Mouse (Mus musculus) cerebellum, adult 2 months (tissue): ENCODE measurements at regions not wholly inside any gene's neighbourhood (a gene's known extent, or its start where the extent isn't known, plus 50 kb on each side); places are given as distances from the start of the nearest gene placed in this dataset.

Experiments used
- CTCF ChIP-seq: fragments of 200-500 bp; IDR thresholded peaks from 2 replicates; pipeline ENCODE4 v1.5.1; 2011; ENCODE audit warnings: low read depth, mild to moderate bottlenecking, control low read depth, low read length, moderate library complexity, borderline replicate concordance; ENCODE audit not compliant: insufficient read depth
- POLR2A ChIP-seq: fragments of 200-500 bp; IDR thresholded peaks from 2 replicates; pipeline ENCODE4 v1.6.1; 2011; ENCODE audit warnings: low read length, control low read depth, borderline replicate concordance; ENCODE audit not compliant: insufficient read depth

DNA sequence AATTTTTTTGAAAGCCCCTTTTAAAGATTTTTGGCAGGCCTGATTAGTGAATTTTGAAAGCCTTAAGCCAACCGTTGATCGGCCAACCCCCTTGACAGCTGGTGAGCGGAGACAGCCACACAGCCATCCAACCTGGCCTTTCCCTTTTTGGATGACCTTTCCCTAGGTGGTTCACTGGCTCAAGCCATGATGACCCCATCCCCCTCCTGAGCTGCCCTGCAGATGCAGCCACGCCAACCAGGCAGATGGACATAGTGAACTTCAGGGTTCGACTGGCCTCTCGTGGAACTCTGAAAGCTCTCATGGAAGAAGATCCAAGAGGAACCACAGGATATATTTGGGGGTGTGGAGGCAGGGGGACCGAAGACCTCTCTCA lies 79.1 kb upstream of the Igsf21 start:
- TF ChIP-seq POLR2A (no peak), CTCF (no peak)
